Mouse (Mus musculus) regulatory T cell (primary cell): ENCODE measurements at regions not wholly inside any gene's neighbourhood (a gene's known extent, or its start where the extent isn't known, plus 50 kb on each side); places are given as distances from the start of the nearest gene placed in this dataset.

ENCODE experiments used
- in situ Hi-C: fragments of 300-600 bp; cut with MboI, MseI; formaldehyde crosslinking; loops from one replicate; pipeline ENCODE4 v1.15.1; 2025; ENCODE audit warnings: high pct_unique_total_duplicates

GRCm38 (mm10) chr16:93193263-93193662 is 367.3 kb upstream of the Runx1 start:
- in situ Hi-C loops, result loop anchor here (5.0 kb wide), 1 partner anchor 41 kb away; no protein-coding TSS in a partner anchor

DNA sequence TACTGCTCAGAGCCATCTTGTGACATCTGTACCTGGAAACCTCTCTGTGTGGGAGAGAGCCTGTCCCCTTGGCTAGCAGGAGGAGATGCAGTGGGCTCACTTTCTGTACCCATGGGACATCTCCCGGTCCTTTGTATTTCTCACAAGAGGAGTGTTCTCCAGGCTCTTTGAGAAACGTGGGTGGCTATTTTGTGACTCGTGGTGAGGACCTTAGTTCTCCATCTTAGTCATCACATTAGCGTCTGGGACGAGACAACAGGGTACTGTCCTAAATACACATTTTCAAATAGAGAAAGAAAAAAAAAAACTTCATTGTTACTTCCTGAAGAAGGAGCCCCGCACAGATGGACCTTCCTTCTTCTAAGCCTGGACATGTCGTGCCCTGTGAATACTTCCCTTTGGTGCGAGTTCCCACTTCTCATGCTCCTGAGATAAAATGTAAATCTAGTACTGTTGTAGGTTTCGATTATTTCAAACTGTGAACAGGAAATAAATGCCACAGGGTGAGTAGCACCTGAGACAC is 366.8 kb upstream of the Runx1 start:
- in situ Hi-C loops, result loop anchor here (5.0 kb wide), 1 partner anchor 40 kb away; no protein-coding TSS in a partner anchor

GRCm38 (mm10) chr16:93191174-93191573 is 365.2 kb upstream of the Runx1 start:
- in situ Hi-C loops, result loop anchor here (5.0 kb wide), 1 partner anchor 39 kb away; no protein-coding TSS in a partner anchor

DNA sequence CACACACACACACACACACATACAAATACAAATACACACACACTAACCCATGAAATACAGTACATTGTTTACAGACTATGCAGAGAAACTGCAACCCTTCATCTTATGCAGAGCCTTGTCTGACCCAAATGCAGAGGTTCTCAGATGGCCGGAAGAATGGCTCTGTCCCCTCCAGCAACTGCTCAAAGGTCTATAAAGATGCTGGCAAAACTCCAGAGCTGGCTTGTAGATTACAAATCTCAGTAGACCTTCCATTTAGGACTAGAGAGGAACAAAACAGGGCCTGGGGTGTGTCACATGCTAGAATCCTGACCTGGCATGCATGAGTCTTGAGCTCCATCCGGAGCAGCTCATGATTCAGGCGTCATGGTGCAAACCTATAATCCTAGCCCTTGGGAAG is 364.4 kb upstream of the Runx1 start:
- in situ Hi-C loops, result loop anchor here (5.0 kb wide), 1 partner anchor 38 kb away; no protein-coding TSS in a partner anchor

DNA sequence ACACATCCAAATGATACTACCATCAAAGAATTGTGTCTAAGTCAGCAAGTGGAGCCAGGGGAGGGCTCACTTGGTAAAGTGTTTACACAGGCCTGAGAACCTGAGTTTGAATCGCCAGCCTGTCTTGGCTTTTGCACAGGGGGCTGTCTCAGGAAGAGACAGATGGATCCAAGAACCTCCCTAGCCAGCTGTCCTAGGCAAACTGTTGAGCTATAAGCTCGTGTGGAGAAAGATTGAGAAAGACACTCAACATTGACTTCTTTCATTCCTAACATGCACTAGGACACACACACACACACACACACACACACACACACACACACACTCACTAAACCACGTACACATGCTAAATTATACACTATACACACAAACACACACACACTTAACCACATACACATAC is 363.9 kb upstream of the Runx1 start:
- in situ Hi-C loops, result loop anchor here (5.0 kb wide), 1 partner anchor 38 kb away; no protein-coding TSS in a partner anchor

DNA sequence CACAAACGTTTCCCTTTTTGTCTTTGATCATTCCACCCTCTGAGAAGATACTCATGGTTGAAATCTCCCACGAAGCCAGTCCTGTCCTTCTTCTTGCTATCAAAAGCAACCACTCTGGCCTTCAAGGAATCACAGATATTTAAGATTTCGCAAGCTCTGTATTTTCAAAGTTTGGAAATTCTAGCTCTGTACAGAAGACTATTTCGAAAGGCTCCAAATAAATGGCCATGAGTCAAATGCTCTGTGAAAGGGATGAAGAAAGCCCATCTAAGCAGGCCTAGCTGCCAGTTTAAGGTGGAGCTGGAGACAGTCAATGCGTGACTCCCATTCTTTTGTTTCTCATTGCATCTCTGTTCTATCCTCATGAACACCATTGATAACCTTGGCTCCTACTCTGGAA is 363.5 kb upstream of the Runx1 start:
- in situ Hi-C loops, result no loop called here

- in situ Hi-C loops, result no loop called here
Measured at GRCm38 (mm10) chr16:93186554-93186953, 360.6 kb upstream of the Runx1 start.

- in situ Hi-C loops, result no loop called here
Measured at GRCm38 (mm10) chr16:93182656-93183055, 356.7 kb upstream of the Runx1 start.

DNA sequence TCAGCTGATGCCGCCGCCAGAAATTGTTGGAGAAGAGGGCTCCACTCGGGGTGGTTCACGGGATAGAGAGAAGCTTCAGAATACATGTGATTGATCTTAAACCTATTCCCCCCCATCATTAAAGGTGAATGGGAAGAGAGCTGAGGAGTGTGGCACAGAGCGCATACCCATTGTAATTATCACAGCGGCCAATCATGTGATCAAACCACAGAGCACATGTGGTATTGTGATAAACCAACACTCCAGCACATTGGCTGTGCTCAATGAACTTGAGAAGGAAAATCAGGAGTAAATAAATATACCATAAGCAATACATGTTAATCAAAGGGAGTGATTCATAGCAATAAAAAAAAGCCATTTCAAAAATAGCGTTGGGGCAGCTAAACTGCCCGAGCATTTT is 355.5 kb upstream of the Runx1 start:
- in situ Hi-C loops, result no loop called here

DNA sequence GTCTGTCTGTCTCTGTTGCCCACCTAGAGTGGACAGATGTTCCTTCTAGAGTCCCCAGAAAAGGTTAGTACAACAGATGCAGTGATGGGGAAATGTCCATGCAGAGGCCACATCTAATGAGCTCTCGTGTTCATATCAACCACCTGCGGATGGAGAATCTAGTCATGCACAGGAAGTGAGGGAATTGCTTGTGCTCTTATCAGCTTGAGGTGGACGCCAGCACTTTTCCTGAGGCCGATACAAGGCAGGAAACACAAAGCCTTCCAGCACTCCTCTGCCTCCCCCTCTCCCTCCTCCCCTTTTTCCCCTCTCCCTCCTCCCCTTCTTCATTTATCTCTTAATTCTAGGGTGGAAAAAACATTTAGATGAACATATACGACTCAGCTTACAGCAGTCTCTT is 354.3 kb upstream of the Runx1 start:
- in situ Hi-C loops, result no loop called here

- in situ Hi-C loops, result no loop called here
Measured at GRCm38 (mm10) chr16:93166667-93167066, 340.7 kb upstream of the Runx1 start.

- in situ Hi-C loops, result no loop called here
Measured at GRCm38 (mm10) chr16:93158526-93159226, 332.7 kb upstream of the Runx1 start.

DNA sequence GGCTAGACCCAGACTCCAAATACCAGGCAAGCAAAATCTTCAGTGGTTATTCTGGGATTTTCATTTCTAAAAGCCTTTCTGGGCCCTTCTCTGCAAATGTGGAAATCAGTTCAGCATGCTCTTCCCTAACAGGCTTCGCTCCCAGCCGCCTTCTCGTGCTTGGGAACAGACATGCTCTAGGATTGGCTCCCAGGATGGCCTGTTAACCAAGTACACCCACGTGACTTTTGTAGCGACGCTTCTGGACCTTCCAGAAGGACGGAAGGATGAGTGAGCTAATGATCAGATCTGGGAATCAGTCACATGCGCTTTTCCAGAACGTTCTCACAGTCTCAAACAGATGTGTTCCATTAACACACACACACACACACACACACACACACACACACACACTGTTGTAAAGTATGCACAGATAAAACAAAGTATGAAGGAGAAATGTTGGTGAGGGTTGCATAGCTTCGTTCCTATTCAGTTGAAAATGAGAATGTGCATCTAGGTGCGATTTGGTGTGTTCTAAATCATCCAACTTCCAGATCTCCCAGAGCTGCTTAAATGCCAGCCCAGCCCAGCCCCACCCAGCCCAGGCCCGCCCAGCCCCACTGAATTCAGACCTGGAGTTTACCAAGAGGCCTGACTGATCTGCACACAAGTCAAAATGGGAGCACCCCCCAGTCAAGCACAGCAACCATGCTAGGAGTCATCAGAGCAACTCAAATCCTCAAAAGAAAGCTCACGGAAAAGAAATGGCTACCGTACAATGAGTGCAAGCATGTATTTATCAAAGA is 327.8 kb upstream of the Runx1 start:
- in situ Hi-C loops, result loop anchor here (5.0 kb wide), 4 partner anchors 36 to 456 kb away; no protein-coding TSS in a partner anchor

DNA sequence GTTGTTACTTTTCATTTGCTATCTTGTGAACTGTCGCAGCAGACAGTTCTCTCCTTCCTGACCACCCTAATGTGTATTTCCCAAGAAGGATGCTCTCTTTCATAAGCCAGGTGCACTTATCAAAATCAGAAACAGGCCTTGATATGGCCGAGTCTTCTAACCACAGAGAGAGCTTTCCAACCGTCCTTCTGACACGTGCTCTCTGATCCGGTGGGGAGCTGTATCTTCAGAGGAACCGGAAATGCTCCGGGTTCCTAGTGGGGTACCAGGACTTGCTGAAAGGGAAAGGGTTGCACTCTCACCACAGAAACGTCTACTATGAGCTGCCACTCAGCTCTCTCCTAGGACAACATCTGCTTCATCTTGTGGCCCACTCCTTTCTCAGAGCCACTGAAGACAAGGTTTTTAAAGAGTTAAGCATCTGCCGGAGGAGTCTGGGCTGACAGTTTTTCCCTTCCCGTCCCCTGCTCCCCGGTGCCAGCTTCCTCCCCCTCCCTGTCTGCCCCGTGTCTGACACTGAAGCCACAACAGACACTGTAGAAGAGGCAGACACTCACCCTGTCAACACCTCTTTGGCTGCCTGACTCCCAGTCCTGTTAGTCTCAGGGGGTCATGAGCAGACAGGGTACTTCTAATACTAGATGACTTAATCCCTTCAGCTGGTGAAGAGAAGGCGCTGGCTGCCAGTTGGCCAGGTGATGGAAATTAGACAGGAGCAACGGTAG is 327.0 kb upstream of the Runx1 start:
- in situ Hi-C loops, result loop anchor here (5.0 kb wide), 4 partner anchors 36 to 456 kb away; no protein-coding TSS in a partner anchor

GRCm38 (mm10) chr16:93152057-93152456 is 326.1 kb upstream of the Runx1 start:
- in situ Hi-C loops, result loop anchor here (5.0 kb wide), 4 partner anchors 35 to 455 kb away; no protein-coding TSS in a partner anchor

- in situ Hi-C loops, result loop anchor here (5.0 kb wide), 4 partner anchors 34 to 454 kb away; no protein-coding TSS in a partner anchor
Measured at GRCm38 (mm10) chr16:93151652-93152051, 325.7 kb upstream of the Runx1 start.

GRCm38 (mm10) chr16:93150451-93150850 is 324.5 kb upstream of the Runx1 start:
- in situ Hi-C loops, result loop anchor here (5.0 kb wide), 4 partner anchors 33 to 453 kb away; no protein-coding TSS in a partner anchor

- in situ Hi-C loops, result no loop called here
Measured at GRCm38 (mm10) chr16:93147525-93148222, 321.7 kb upstream of the Runx1 start.

- in situ Hi-C loops, result no loop called here
Measured at GRCm38 (mm10) chr16:93146812-93147211, 320.9 kb upstream of the Runx1 start.

GRCm38 (mm10) chr16:93145617-93146016 is 319.7 kb upstream of the Runx1 start:
- in situ Hi-C loops, result no loop called here

DNA sequence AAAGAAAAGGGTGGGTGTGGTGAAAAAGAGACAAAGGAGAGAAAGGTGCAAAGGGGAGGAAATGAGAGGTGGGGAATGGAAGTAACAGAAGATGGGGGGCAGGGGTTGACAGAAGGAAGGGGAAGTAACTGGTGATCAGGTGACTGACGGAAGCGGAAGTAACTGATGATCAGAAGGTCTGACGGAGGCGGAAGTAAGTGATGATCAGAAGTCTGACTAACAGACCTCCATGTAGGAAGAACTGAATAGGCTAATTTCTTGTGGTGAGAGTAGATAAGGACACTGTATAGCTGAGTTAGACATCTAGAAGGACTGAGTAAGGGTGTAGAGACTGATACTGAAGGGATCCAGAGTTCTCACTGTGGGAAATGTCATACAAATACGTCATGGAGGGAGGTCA is 318.1 kb upstream of the Runx1 start:
- in situ Hi-C loops, result no loop called here
